In the genomic region with DNA sequence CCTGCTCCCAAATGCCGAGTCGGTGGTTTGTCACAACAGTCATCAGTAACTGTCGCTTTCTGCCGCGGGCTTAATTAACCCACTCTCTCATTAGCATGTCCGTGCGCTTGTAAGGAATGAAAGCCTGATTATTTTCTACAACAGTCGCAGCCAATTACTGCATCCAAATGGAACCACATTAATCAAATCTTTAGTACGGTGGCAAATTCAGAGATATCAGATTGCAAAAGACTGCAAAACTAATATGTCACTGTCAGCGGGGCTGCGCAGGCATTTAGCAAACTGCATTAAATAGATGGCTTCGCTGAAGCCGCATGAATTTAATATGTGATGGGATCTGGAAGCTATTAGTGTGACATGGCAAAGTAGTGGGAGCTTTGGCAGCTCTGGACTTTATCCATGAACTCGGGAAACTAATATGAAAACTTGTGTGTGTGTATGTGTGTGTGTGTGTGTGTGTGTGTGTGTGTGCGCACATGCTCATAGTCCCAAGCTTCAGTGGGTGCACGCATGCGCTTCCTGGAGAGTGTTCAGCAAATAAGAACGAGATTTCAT, we compare ENCODE assay signal across 13 mouse cellular contexts.
DNase-seq lines count a peak whose midpoint lies in the region; ATAC-seq and TF ChIP-seq lines count a peak whose summit lies in the region.
"Had no signal": no experiment of that assay in that cellular context is flagged by ENCODE, and none has a peak within 500 bp of the region (broad histone marks: within the 10 kb centered on the region; RNA-seq: fewer than 3 reads in every experiment).

No protein-coding gene starts in this region.

- TF ChIP-seq CTCF in layer of hippocampus, adult 2 months (conservative IDR thresholded peaks at IDR 0.05) = no peak
- TF ChIP-seq CTCF in lung, adult 2 months (IDR thresholded peaks at IDR 0.05; ENCODE audit: insufficient read depth, low read length) = no peak

- TF ChIP-seq POLR2A in lung, adult 2 months (IDR thresholded peaks at IDR 0.05; ENCODE audit: borderline replicate concordance, extremely low read depth, low read depth, low read length) = no peak

- peak overlapping the region; percentile 51 for H3K4me2 ChIP-seq in embryonic facial prominence, embryonic 13.5 days
- H3K4me2 ChIP-seq in hindbrain, embryonic 16.5 days (ENCODE audit: low read length) = peak overlapping the region; percentile 18; the same call in 1 of the 2 replicates
- no peak overlapping the region for H3K4me2 ChIP-seq in neural tube, embryonic 14.5 days (ENCODE audit: low read depth, low read length)
- H3K4me2 ChIP-seq: heart, embryonic 13.5 days had no signal

- H3K9ac ChIP-seq in embryonic facial prominence, embryonic 13.5 days = no peak overlapping the region
- no peak overlapping the region for H3K9ac ChIP-seq in hindbrain, embryonic 16.5 days (ENCODE audit: low read depth, low read length)
- H3K9ac ChIP-seq in neural tube, embryonic 14.5 days (replicated peaks; ENCODE audit: low read depth, low read length) = no peak overlapping the region
- H3K9ac ChIP-seq: heart, embryonic 13.5 days; liver, embryonic 14.5 days had no signal

- peak overlapping the region; percentile 34; the same call in 1 of the 2 replicates for H3K4me3 ChIP-seq in layer of hippocampus, adult 2 months
- H3K4me3 ChIP-seq in embryonic facial prominence, embryonic 13.5 days = 0 out of 2 replicates have a peak overlapping the region, but pooled peaks have one; percentile 17
- no peak overlapping the region for H3K4me3 ChIP-seq in hindbrain, embryonic 16.5 days (ENCODE audit: low read length)
- no peak overlapping the region for H3K4me3 ChIP-seq in neural tube, embryonic 14.5 days (ENCODE audit: low read depth, low read length)
- H3K4me3 ChIP-seq in lung, adult 2 months (replicated peaks; ENCODE audit: extremely low read depth, low read depth, low read length) = no peak overlapping the region
- H3K4me3 ChIP-seq: gastrocnemius, adult 2 months; heart, embryonic 13.5 days had no signal

- no peaks in the 10 kb centered on the region for H3K36me3 ChIP-seq in embryonic facial prominence, embryonic 13.5 days
- no peaks in the 10 kb centered on the region for H3K36me3 ChIP-seq in hindbrain, embryonic 16.5 days (ENCODE audit: control insufficient read depth, insufficient read depth, low read length)
- no peaks in the 10 kb centered on the region for H3K36me3 ChIP-seq in neural tube, embryonic 14.5 days (ENCODE audit: control insufficient read depth, insufficient read depth, low read length)
- H3K36me3 ChIP-seq: heart, embryonic 13.5 days had no signal

- peaks cover 60% of the 10 kb centered on the region for H3K27me3 ChIP-seq in embryonic facial prominence, embryonic 13.5 days
- H3K27me3 ChIP-seq in hindbrain, embryonic 16.5 days (replicated peaks; ENCODE audit: control insufficient read depth, insufficient read depth, low read length) = no peaks in the 10 kb centered on the region; the same call in 1 of the 2 replicates
- no peaks in the 10 kb centered on the region for H3K27me3 ChIP-seq in neural tube, embryonic 14.5 days (ENCODE audit: control insufficient read depth, insufficient read depth, low read length)

- WGBS in embryonic facial prominence, embryonic 13.5 days = 25% methylated on average over 18 of the region's 18 CpGs
- 35% methylated on average over 18 of the region's 18 CpGs for WGBS in hindbrain, embryonic 16.5 days
- WGBS in neural tube, embryonic 14.5 days = 31% methylated on average over 18 of the region's 18 CpGs
- 60% methylated on average over 18 of the region's 18 CpGs for WGBS in lung, adult 2 months

- H3K27ac ChIP-seq in layer of hippocampus, adult 2 months = no peak overlapping the region
- no peak overlapping the region for H3K27ac ChIP-seq in embryonic facial prominence, embryonic 13.5 days
- no peak overlapping the region for H3K27ac ChIP-seq in hindbrain, embryonic 16.5 days (ENCODE audit: low read depth, low read length)
- no peak overlapping the region for H3K27ac ChIP-seq in neural tube, embryonic 14.5 days (ENCODE audit: low read depth, low read length)
- H3K27ac ChIP-seq: gastrocnemius, adult 2 months; heart, embryonic 13.5 days; liver, embryonic 14.5 days had no signal

- no peaks in the 10 kb centered on the region for H3K9me3 ChIP-seq in embryonic facial prominence, embryonic 13.5 days
- no peaks in the 10 kb centered on the region for H3K9me3 ChIP-seq in hindbrain, embryonic 16.5 days (ENCODE audit: control insufficient read depth, low read length)
- no peaks in the 10 kb centered on the region for H3K9me3 ChIP-seq in neural tube, embryonic 14.5 days (ENCODE audit: control insufficient read depth, low read length)
- H3K9me3 ChIP-seq: heart, embryonic 13.5 days had no signal

- intact Hi-C loops in heart, postnatal 25 days (cut with DNase I) = no loop called here

- ATAC-seq in embryonic facial prominence, embryonic 13.5 days (ENCODE audit: insufficient number of reproducible peaks, insufficient read depth, low FRiP score, low TSS enrichment, low read depth) = no peak
- ATAC-seq in hindbrain, embryonic 16.5 days = peak; percentile 83
- peak; percentile 48; the same call in 1 of the 2 replicates for ATAC-seq in neural tube, embryonic 14.5 days (ENCODE audit: low read depth)

- peaks cover 33% of the 10 kb centered on the region for H3K4me1 ChIP-seq in embryonic facial prominence, embryonic 13.5 days
- H3K4me1 ChIP-seq in hindbrain, embryonic 16.5 days (ENCODE audit: control insufficient read depth, insufficient read depth, low read depth, low read length) = peaks cover 2% of the 10 kb centered on the region; the same call in 1 of the 2 replicates
- peaks cover 5% of the 10 kb centered on the region for H3K4me1 ChIP-seq in neural tube, embryonic 14.5 days (ENCODE audit: control insufficient read depth, insufficient read depth, low read length)
- no peaks in the 10 kb centered on the region for H3K4me1 ChIP-seq in lung, adult 2 months (ENCODE audit: control insufficient read depth, insufficient read depth, low read length)
- H3K4me1 ChIP-seq: heart, embryonic 13.5 days had no signal

- no peak for DNase-seq in layer of hippocampus, adult 2 months (ENCODE audit: low spot score in 2 of 2)
- DNase-seq in layer of hippocampus, adult 11-12 months (ENCODE audit: low spot score) = no peak
- no peak for DNase-seq in cerebellum, adult 11 months
- DNase-seq in heart, postnatal 25 days (ENCODE audit: low spot score) = no peak
- DNase-seq in lung, adult 2 months = no peak
- DNase-seq: gastrocnemius, adult 2 months; kidney, adult 11 months; thymus, postnatal 4 days had no signal

Comparison
In these comparisons a context has a peak if more than half of its experiments do, and no peak if none do; other contexts are left out.
1. H3K4me3 ChIP-seq: peak in layer of hippocampus, adult 2 months (single experiment) and embryonic facial prominence, embryonic 13.5 days (single experiment); none in hindbrain, embryonic 16.5 days (single experiment), neural tube, embryonic 14.5 days (single experiment) and lung, adult 2 months (single experiment).